Mouse (Mus musculus) neural tube, embryonic 12.5 days (tissue): ENCODE measurements around the gene Rab8b. TPM values are rescaled to one million over a fixed set of nuclear protein-coding genes. Genes with fewer than 3 reads are reported as not detected.
A peak's percentile ranks its signal among the peaks of the same experiment; 100 is the strongest.
"Not testable (repeated sequence)": the region's sequence is repeated elsewhere in the genome, so short reads cannot be mapped to it uniquely, and the experiment has no call there.

Experiments
- ATAC-seq: fragments of 200-750 bp; cut with Nextera tagmentation; 2 replicates; pipeline ENCODE4 v1.8.0; 2017; ENCODE audit warnings: low read depth, mild to moderate bottlenecking, moderate TSS enrichment, moderate library complexity; ENCODE audit not compliant: low FRiP score
- H3K27ac ChIP-seq: fragments of 300-500 bp; sonication (generic); 2 replicates; pipeline ENCODE4 v1.5.1; 2016
- H3K27me3 ChIP-seq: fragments of 300-500 bp; sonication (generic); replicated peaks from 2 replicates; pipeline ENCODE4 v1.6.1; 2016; ENCODE audit warnings: mild to moderate bottlenecking
- H3K36me3 ChIP-seq: fragments of 300-500 bp; sonication (generic); 2 replicates; pipeline ENCODE4 v1.6.1; 2016; ENCODE audit warnings: mild to moderate bottlenecking
- H3K4me1 ChIP-seq: fragments of 300-500 bp; sonication (generic); 2 replicates; pipeline ENCODE4 v1.6.1; 2016
- H3K4me2 ChIP-seq: fragments of 300-500 bp; sonication (generic); replicated peaks from 2 replicates; pipeline ENCODE4 v1.6.1; 2016; ENCODE audit warnings: mild to moderate bottlenecking
- H3K4me3 ChIP-seq: fragments of 300-500 bp; sonication (generic); 2 replicates; pipeline ENCODE4 v1.5.1; 2016
- H3K9ac ChIP-seq: fragments of 300-500 bp; sonication (generic); 2 replicates; pipeline ENCODE4 v1.6.1; 2016; ENCODE audit warnings: mild to moderate bottlenecking
- H3K9me3 ChIP-seq: fragments of 300-500 bp; sonication (generic); 2 replicates; pipeline ENCODE4 v1.6.1; 2016; ENCODE audit warnings: mild to moderate bottlenecking
- WGBS: fragments of 180-500 bp; shearing (Covaris S2); methylation state at CpG from one replicate; pipeline ENCODE4 v1.1.7; 2016; 5-methylcytosine and 5-hydroxymethylcytosine counted together
- polyA plus RNA-seq: library from polyadenylated mRNA; unstranded; fragments of >200 nt; fragmentation: Nextera tagmentation; extraction: Ambion mirVana; gene quantifications from 2 replicates; pipeline ENCODE4 v1.2.1, GENCODE M21; 2016

The Rab8b gene
- polyA plus RNA-seq, 1 experiment from 2014 or later, result 32.0 TPM

DNA sequence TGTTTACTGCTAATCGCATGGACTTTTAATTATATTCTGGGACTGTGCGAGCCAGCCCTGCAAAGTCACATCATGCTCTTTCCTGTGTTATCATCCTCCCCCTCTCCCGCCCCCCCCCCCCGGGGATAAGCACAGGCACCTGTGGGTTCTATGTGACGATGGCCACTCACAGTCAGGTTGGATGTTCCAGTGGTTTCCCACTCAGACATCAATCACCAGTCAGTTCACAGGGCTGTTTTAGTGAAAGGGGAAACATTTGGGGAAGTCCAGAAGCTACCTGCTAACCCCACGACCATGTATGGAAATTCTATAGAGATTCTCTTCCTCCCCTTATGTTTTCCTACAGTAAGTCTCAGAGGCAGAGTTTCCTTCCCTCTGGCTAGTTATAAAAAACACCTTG, 21.6 kb downstream of the Rab8b start:
- Histone ChIP-seq H3K36me3 (no peaks in the 10 kb centered on the region), H3K4me3 (no peak overlapping the region), H3K9ac (no peak overlapping the region), H3K9me3 (no peaks in the 10 kb centered on the region), H3K27me3 (no peaks in the 10 kb centered on the region), H3K27ac (no peak overlapping the region), H3K4me1 (no peaks in the 10 kb centered on the region), H3K4me2 (no peak overlapping the region)
- ATAC-seq, result no peak
- 72% methylated on average over 6 of the region's 6 CpGs for WGBS

GRCm38 (mm10) chr9:66896951-66897350, 22.5 kb downstream of the Rab8b start:
- Histone ChIP-seq H3K27ac (no peak overlapping the region), H3K4me3 (no peak overlapping the region), H3K4me1 (no peaks in the 10 kb centered on the region), H3K4me2 (no peak overlapping the region), H3K9me3 (no peaks in the 10 kb centered on the region), H3K9ac (no peak overlapping the region), H3K36me3 (no peaks in the 10 kb centered on the region), H3K27me3 (no peaks in the 10 kb centered on the region)
- no peak for ATAC-seq
- 51% methylated on average over 6 of the region's 6 CpGs for WGBS

DNA sequence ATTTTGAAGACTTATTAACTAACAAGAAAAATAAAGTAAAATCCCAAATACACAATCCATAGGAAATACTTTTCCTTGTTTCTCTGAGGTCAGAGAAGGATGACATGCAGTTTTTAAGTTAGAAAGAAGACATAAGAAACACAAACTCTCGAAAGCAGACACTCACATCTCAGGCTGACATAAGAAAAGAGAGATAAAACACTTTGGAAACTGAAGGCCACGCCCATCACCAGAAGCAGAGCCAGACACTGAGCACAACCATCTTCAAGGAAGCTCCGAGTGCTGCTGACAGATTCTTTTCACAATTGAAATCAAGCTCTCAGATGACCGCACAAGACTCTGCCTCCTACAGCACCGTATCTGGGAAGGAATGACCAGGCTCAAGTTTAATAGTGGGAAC, 23.5 kb downstream of the Rab8b start:
- H3K4me2 ChIP-seq, result no peak overlapping the region
- no peaks in the 10 kb centered on the region for H3K27me3 ChIP-seq
- H3K9ac ChIP-seq, result no peak overlapping the region
- H3K4me1 ChIP-seq, result no peaks in the 10 kb centered on the region
- H3K9me3 ChIP-seq, result no peaks in the 10 kb centered on the region
- 80% methylated on average over 5 of the region's 5 CpGs for WGBS
- H3K36me3 ChIP-seq, result no peaks in the 10 kb centered on the region
- H3K27ac ChIP-seq, result no peak overlapping the region
- no peak overlapping the region for H3K4me3 ChIP-seq
- ATAC-seq, result no peak

DNA sequence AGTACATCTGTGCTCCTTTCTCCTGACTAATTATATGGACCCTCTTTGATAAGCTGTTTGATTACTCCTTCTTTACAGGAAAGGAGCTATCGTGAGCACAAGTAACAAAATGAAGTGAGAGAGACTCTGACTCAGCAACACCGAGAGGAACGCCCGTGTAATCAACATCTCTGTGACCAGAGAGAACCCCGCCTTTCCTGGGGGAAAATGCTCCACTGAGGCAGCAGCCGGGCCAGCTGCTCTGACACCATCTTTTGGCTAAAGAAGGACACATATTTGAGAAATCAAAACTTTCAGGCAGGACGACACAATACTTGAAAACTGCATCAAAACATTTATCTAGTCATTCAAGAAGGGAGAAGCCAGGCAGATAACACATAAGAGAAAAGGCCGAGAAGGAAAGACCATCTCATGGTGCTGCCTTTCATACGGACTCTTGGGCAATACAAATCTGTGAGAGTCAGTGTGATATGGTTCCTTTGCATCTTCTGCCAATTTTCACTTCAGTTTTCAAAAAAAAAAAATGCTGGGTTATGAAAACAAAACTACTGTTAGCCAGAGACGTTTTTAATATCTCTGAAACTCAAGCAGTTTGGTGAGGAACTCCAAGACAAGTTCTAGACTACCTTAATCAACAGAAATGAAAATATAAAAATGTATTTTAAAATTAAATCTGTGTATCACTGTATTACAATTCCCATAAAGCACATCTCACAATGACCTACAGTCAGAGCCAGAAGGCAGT, 24.3 kb downstream of the Rab8b start:
- WGBS, result 86% methylated on average over 10 of the region's 10 CpGs
- Histone ChIP-seq H3K27me3 (no peaks in the 10 kb centered on the region), H3K4me2 (no peak overlapping the region), H3K4me1 (no peaks in the 10 kb centered on the region), H3K27ac (no peak overlapping the region), H3K9me3 (no peaks in the 10 kb centered on the region), H3K9ac (no peak overlapping the region), H3K36me3 (no peaks in the 10 kb centered on the region), H3K4me3 (no peak overlapping the region)
- ATAC-seq, result no peak

DNA sequence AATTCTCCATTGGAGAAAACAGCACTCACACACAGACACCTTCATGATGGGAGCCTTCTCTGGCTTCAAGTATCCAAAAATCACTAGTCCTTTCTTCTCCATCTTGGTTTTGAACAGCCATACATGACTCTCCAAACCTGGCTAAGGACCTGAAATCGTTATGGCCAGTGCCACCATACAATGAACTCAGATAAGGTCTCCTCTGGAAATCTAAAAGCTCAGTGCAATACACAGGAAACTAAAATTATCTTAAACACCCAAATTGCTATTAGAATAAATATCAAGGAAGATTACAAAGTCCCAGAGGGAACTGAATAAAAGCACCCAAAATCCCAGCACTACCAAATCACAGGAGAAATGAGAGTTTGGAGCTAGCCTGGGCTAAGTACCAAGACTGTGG, 25.1 kb downstream of the Rab8b start:
- no peaks in the 10 kb centered on the region for H3K36me3 ChIP-seq
- no peak overlapping the region for H3K27ac ChIP-seq
- H3K4me2 ChIP-seq, result no peak overlapping the region
- no peaks in the 10 kb centered on the region for H3K4me1 ChIP-seq
- no peaks in the 10 kb centered on the region for H3K9me3 ChIP-seq
- H3K9ac ChIP-seq, result no peak overlapping the region
- WGBS, result 93% methylated on average over 1 of the region's 1 CpGs
- H3K27me3 ChIP-seq, result no peaks in the 10 kb centered on the region
- no peak for ATAC-seq
- H3K4me3 ChIP-seq, result no peak overlapping the region

DNA sequence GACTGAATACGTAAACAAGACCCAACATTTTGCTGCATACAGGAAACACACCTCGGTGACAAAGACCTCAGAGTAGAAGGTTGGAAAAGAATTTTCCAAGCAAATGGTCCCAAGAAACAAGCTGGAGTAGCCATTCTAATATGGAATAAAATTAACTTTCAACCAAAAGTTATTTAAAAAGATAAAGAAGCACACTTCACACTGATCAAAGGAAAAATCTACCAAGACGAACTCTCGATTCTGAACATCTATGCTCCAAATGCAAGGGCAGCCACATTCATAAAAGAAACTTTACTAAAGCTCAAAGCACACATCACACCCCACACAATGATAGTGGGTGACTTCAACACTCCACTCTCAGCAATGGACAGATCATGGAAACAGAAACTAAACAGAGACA, 27.0 kb downstream of the Rab8b start:
- H3K27ac ChIP-seq, H3K27me3 ChIP-seq, H3K9me3 ChIP-seq, H3K4me3 ChIP-seq, H3K9ac ChIP-seq, H3K4me2 ChIP-seq, H3K36me3 ChIP-seq, ATAC-seq: not testable (repeated sequence)
- WGBS, result 97% methylated on average over 4 of the region's 4 CpGs
- H3K4me1 ChIP-seq, result peaks cover 14% of the 10 kb centered on the region

DNA sequence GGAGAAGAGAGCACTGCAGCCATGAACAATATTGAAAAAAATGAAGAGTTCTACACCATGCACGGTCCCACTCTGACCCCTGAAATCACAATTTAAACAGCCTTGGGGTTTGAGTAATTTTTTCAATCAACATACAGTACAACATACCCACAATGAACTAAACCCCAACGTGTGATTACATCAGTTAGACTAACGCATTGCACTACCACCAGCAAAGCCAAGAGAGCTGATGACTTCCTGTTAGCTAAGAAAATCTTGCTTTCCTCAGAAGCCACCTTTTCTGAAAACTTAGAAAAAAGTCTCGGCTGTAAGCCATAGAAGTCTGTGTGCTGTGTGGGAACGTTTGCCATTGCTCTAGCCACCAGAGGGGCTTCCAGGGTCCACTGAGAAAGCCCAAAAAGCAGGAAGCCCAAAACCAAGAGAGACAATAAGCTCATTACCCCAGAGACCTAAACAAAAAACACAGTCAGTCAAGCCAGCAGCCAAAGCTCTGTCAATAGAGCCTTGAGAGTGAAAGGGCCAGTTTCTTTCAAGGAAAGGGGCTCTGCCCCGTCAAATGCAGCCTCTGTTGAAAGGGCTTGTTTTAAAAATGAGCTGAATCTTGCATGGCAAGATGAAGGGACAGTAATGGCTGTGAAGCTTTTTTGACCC, 31.4 kb downstream of the Rab8b start:
- Histone ChIP-seq H3K4me3 (no peak overlapping the region), H3K9me3 (no peaks in the 10 kb centered on the region), H3K27ac (peak overlapping the region; percentile 38; the same call in 1 of the 2 replicates), H3K4me1 (peaks cover 26% of the 10 kb centered on the region), H3K4me2 (peak overlapping the region; percentile 16; the same call in 1 of the 2 replicates), H3K27me3 (no peaks in the 10 kb centered on the region), H3K9ac (no peak overlapping the region), H3K36me3 (no peaks in the 10 kb centered on the region)
- 35% methylated on average over 6 of the region's 6 CpGs for WGBS
- no peak for ATAC-seq

- H3K9me3 ChIP-seq, result no peaks in the 10 kb centered on the region
- H3K27me3 ChIP-seq, result no peaks in the 10 kb centered on the region
- no peak overlapping the region for H3K4me3 ChIP-seq
- no peaks in the 10 kb centered on the region for H3K36me3 ChIP-seq
- no peak for ATAC-seq
- WGBS, result 41% methylated on average over 8 of the region's 8 CpGs
- H3K4me2 ChIP-seq, result 0 out of 2 replicates have a peak overlapping the region, but pooled peaks have one; percentile 3
- no peak overlapping the region for H3K9ac ChIP-seq
- no peak overlapping the region for H3K27ac ChIP-seq
- peaks cover 26% of the 10 kb centered on the region for H3K4me1 ChIP-seq
Measured at GRCm38 (mm10) chr9:66887301-66887902, 32.1 kb downstream of the Rab8b start.

DNA sequence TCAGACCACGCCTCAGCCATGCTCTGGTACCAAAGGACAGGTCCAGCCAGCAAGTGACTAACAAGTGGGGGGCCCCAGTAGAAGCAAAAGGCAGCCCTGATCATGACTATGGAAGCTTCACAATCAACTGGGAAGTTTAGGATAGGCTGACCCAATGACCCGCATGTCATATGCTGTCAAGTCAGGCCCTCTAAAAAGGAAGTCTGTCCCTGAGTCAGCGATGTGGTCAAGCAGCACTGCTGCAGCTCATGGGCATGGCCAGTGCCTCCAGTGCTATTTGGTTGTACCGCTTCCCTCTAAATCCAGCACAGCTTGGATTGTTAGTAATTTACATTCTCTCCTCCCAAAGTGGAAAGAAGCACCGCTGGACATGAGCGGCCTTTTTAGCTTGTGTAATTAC, 32.7 kb downstream of the Rab8b start:
- ATAC-seq, result no peak
- Histone ChIP-seq H3K4me3 (no peak overlapping the region), H3K4me2 (0 out of 2 replicates have a peak overlapping the region, but pooled peaks have one; percentile 3), H3K9me3 (no peaks in the 10 kb centered on the region), H3K9ac (no peak overlapping the region), H3K36me3 (no peaks in the 10 kb centered on the region), H3K27me3 (no peaks in the 10 kb centered on the region), H3K27ac (no peak overlapping the region), H3K4me1 (peaks cover 26% of the 10 kb centered on the region)
- WGBS, result 88% methylated on average over 6 of the region's 6 CpGs

- no peaks in the 10 kb centered on the region for H3K36me3 ChIP-seq
- H3K4me2 ChIP-seq, result no peak overlapping the region
- no peaks in the 10 kb centered on the region for H3K9me3 ChIP-seq
- H3K9ac ChIP-seq, result no peak overlapping the region
- H3K27ac ChIP-seq, result no peak overlapping the region
- H3K27me3 ChIP-seq, result no peaks in the 10 kb centered on the region
- 52% methylated on average over 3 of the region's 3 CpGs for WGBS
- H3K4me3 ChIP-seq, result no peak overlapping the region
- peaks cover 26% of the 10 kb centered on the region for H3K4me1 ChIP-seq
- ATAC-seq, result no peak
Measured at GRCm38 (mm10) chr9:66886366-66886765, 33.1 kb downstream of the Rab8b start.

- Histone ChIP-seq H3K27ac (no peak overlapping the region), H3K9me3 (no peaks in the 10 kb centered on the region), H3K27me3 (no peaks in the 10 kb centered on the region), H3K4me2 (no peak overlapping the region), H3K4me3 (no peak overlapping the region), H3K9ac (no peak overlapping the region), H3K36me3 (no peaks in the 10 kb centered on the region), H3K4me1 (peaks cover 26% of the 10 kb centered on the region)
- ATAC-seq, result no peak
- 86% methylated on average over 2 of the region's 2 CpGs for WGBS
Measured at GRCm38 (mm10) chr9:66884609-66885008, 34.9 kb downstream of the Rab8b start.

DNA sequence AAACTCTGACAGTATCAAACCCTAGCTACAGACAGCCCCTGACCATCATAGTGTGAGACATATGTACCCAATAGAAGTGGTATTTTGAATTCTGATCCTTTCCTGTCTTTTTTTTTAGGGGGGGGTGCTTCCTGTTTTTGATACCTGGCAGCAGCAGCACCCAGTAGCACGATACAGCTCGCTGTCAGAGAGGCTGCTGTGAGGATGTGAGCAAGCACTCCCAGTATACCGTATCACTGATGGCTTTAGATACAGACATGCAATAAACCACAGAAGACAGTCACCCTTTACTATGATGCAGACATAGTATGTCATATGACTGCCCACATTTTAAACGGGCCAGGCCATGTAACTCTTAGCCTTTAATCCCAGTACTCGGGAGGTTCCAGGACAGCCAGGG, 36.0 kb downstream of the Rab8b start:
- no peak for ATAC-seq
- H3K9me3 ChIP-seq, result no peaks in the 10 kb centered on the region
- 96% methylated on average over 5 of the region's 5 CpGs for WGBS

More for the DNA sequence above, 36.0 kb downstream of the Rab8b start:
- no peak overlapping the region for H3K4me2 ChIP-seq
- no peaks in the 10 kb centered on the region for H3K36me3 ChIP-seq
- no peak overlapping the region for H3K9ac ChIP-seq
- peaks cover 23% of the 10 kb centered on the region for H3K4me1 ChIP-seq
- H3K4me3 ChIP-seq, result no peak overlapping the region
- no peaks in the 10 kb centered on the region for H3K27me3 ChIP-seq
- H3K27ac ChIP-seq, result no peak overlapping the region
